Mouse (Mus musculus): ENCODE data around the gene Pik3cg. TPM values are rescaled to one million over a fixed set of nuclear protein-coding genes. Genes with fewer than 3 reads are reported as not detected.
"Not testable (repeated sequence)": the region's sequence is repeated elsewhere in the genome, so short reads cannot be mapped to it uniquely, and the experiment has no call there.

The Pik3cg gene
- 1 to 10 TPM; 4.0 to 6.9 (median 5.1) TPM for total RNA-seq (2022)

GRCm38 (mm10) chr12:32207948-32208891, at the start of gene Pik3cg:
Gene Pik3cg (minus strand): TSS chr12:32208659.
- DNase-seq (ENCODE audit: low spot score in 2 of 2) = no peak

- DNase-seq (ENCODE audit: low spot score in 2 of 2) = no peak
These were observed 40.0 kb upstream of the Pik3cg start for GRCm38 (mm10) chr12:32248483-32248882.

GRCm38 (mm10) chr12:32245566-32246233, 37.2 kb upstream of the Pik3cg start:
- DNase-seq (ENCODE audit: low spot score in 2 of 2) = no peak

GRCm38 (mm10) chr12:32243586-32243985, 35.1 kb upstream of the Pik3cg start:
- no peak for DNase-seq (ENCODE audit: low spot score in 2 of 2)

GRCm38 (mm10) chr12:32239134-32239533, 30.7 kb upstream of the Pik3cg start:
- not testable (repeated sequence) for DNase-seq (ENCODE audit: low spot score in 2 of 2)

- DNase-seq (ENCODE audit: low spot score in 2 of 2) = no peak
These were observed 30.0 kb upstream of the Pik3cg start for GRCm38 (mm10) chr12:32238433-32238832.

GRCm38 (mm10) chr12:32237839-32238238, 29.4 kb upstream of the Pik3cg start:
- DNase-seq (ENCODE audit: low spot score in 2 of 2) = no peak

GRCm38 (mm10) chr12:32237139-32237538, 28.7 kb upstream of the Pik3cg start:
- no peak for DNase-seq (ENCODE audit: low spot score in 2 of 2)

- no peak for DNase-seq (ENCODE audit: low spot score in 2 of 2)
These were observed 28.0 kb upstream of the Pik3cg start for GRCm38 (mm10) chr12:32236450-32236849.

- DNase-seq (ENCODE audit: low spot score in 2 of 2) = no peak
These were observed 25.4 kb upstream of the Pik3cg start for GRCm38 (mm10) chr12:32233871-32234270.

- no peak for DNase-seq (ENCODE audit: low spot score in 2 of 2)
These were observed 22.9 kb upstream of the Pik3cg start for GRCm38 (mm10) chr12:32231398-32231797.

GRCm38 (mm10) chr12:32223629-32224028, 15.2 kb upstream of the Pik3cg start:
- DNase-seq (ENCODE audit: low spot score in 2 of 2) = no peak

GRCm38 (mm10) chr12:32222758-32223385, 14.4 kb upstream of the Pik3cg start:
- no peak for DNase-seq (ENCODE audit: low spot score in 2 of 2)

- DNase-seq (ENCODE audit: low spot score in 2 of 2) = no peak
These were observed 11.9 kb upstream of the Pik3cg start for GRCm38 (mm10) chr12:32220387-32220786.

- DNase-seq (ENCODE audit: low spot score in 2 of 2) = no peak
These were observed 6.7 kb upstream of the Pik3cg start for GRCm38 (mm10) chr12:32215143-32215542.

GRCm38 (mm10) chr12:32212702-32213101, 4.2 kb upstream of the Pik3cg start:
- no peak for DNase-seq (ENCODE audit: low spot score in 2 of 2)

- no peak for DNase-seq (ENCODE audit: low spot score in 2 of 2)
These were observed 3.7 kb upstream of the Pik3cg start for GRCm38 (mm10) chr12:32212156-32212555.

- no peak for DNase-seq (ENCODE audit: low spot score in 2 of 2)
These were observed 2.8 kb upstream of the Pik3cg start for GRCm38 (mm10) chr12:32211257-32211656.

- no peak for DNase-seq (ENCODE audit: low spot score in 2 of 2)
These were observed 492 bp upstream of the Pik3cg start for GRCm38 (mm10) chr12:32208951-32209350.

GRCm38 (mm10) chr12:32207141-32207540, 1.3 kb downstream of the Pik3cg start:
- DNase-seq (ENCODE audit: low spot score in 2 of 2) = no peak

- DNase-seq (ENCODE audit: low spot score in 2 of 2) = no peak
These were observed 4.8 kb downstream of the Pik3cg start for GRCm38 (mm10) chr12:32203695-32204094.

- DNase-seq (ENCODE audit: low spot score in 2 of 2) = no peak
These were observed 5.9 kb downstream of the Pik3cg start for GRCm38 (mm10) chr12:32202583-32202982.
